Mouse (Mus musculus): Measurements from ENCODE around the gene Gm20834. TPM values are rescaled to one million over a fixed set of nuclear protein-coding genes. Genes with fewer than 3 reads are reported as not detected.

The Gm20834 gene
- total RNA-seq (2023): not detected

GRCm38 (mm10) chrY:10324489-10324888, at the start of gene Gm20834:
Gene Gm20834, minus strand, starts transcription at chrY:10324589.

Other genes with a start within 250 kb of the Gm20834 start
- not detected for gene Gm21310, start 177.4 kb downstream of the Gm20834 start, total RNA-seq (2023)
- not detected for gene Gm28510, start 88.1 kb upstream of the Gm20834 start, total RNA-seq (2023)
- gene Gm20737, start 211.5 kb upstream of the Gm20834 start, total RNA-seq (2023): not detected
- gene Gm21775, start 228.9 kb upstream of the Gm20834 start, total RNA-seq (2023): not detected

Measured in CD8-positive naive resting alpha-beta T cell, adult 57 days (primary cell).